Mouse (Mus musculus) cerebellum, adult 2 months (tissue): ENCODE results near the gene Zfp451.

Source experiments
- CTCF ChIP-seq: fragments of 200-500 bp; IDR thresholded peaks from 2 replicates; pipeline ENCODE4 v1.5.1; 2011; ENCODE audit warnings: low read depth, mild to moderate bottlenecking, control low read depth, low read length, moderate library complexity, borderline replicate concordance; ENCODE audit not compliant: insufficient read depth
- POLR2A ChIP-seq: fragments of 200-500 bp; IDR thresholded peaks from 2 replicates; pipeline ENCODE4 v1.6.1; 2011; ENCODE audit warnings: low read length, control low read depth, borderline replicate concordance; ENCODE audit not compliant: insufficient read depth

- TF ChIP-seq CTCF (no peak), POLR2A (no peak)
Observed at GRCm38 (mm10) chr1:33763826-33764225, 50.6 kb downstream of the Zfp451 start.
